Mouse (Mus musculus): ENCODE data around the gene Pcdh8.

DNA sequence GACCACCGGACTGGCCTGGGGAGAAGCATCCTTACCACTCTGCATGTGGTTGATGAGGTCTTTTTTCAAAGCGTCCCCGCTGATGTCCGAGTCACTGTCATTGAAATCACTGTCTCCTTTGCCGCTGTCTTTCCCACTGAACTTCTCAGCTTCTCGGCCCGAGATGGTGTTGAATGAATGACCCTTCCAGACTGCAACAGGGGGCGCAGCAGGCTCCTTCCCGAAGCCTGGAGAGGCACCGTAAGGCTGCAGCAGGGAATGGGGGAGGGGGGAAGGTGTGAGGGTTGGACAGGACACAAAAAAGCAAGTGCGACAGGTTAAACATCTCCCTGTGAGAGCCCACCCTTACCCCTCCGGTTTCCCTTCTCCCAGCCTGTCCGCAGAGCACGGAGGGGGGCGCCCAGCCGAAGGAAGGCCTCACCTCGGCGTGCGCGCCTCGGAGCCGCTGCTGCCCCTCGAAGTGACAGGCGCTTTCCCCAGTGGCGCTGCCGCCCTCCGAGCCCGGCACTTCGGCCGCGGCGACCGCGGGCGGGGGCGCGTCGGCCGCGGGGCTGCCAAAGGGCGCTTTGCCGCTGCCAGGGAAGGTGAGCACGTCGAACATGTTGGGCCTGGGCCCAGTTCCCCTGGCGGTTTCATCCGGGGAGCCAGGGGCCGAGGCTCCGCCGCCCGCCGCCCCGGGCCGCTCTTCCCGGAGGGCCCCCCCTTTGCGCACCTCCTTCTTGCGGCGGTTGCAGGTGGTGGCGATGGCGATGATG lies 2.9 kb downstream of the Pcdh8 start:
- TF ChIP-seq CTCF (IDR thresholded peaks at IDR 0.05) (no peak), POLR2A (IDR thresholded peaks at IDR 0.05; ENCODE audit: insufficient read depth, low read depth, low read length) (no peak), EP300 (IDR thresholded peaks at IDR 0.05; ENCODE audit: insufficient read depth, low read depth, low read length) (no peak)

All from heart, adult 2 months (tissue).